Mouse (Mus musculus): ENCODE measurements around the gene Gars.
A peak's percentile ranks its signal among the peaks of the same experiment; 100 is the strongest.

Gars gene

GRCm38 (mm10) chr6:55098030-55098429 lies 60.2 kb downstream of the Gars start:
- peak; percentile 56 to 58 for DNase-seq

GRCm38 (mm10) chr6:55098603-55099002 lies 60.8 kb downstream of the Gars start:
- no peak for DNase-seq

GRCm38 (mm10) chr6:55108358-55108757 lies 70.6 kb downstream of the Gars start:
- no peak for DNase-seq

GRCm38 (mm10) chr6:55117325-55118109 lies 79.7 kb downstream of the Gars start:
- DNase-seq, result peak; percentile 42 to 50

GRCm38 (mm10) chr6:55123056-55123455 lies 85.2 kb downstream of the Gars start:
- DNase-seq, result no peak

GRCm38 (mm10) chr6:55126576-55126975 lies 88.8 kb downstream of the Gars start:
- no peak for DNase-seq

- no peak for DNase-seq
Observed at GRCm38 (mm10) chr6:55128391-55128790, 90.6 kb downstream of the Gars start.

Measured in cerebellum, postnatal 10 days (tissue).